Mouse (Mus musculus): ENCODE results near the gene Tnfrsf11a.

Gene Tnfrsf11a

GRCm38 (mm10) chr1:105827786-105828345 lies 47.3 kb downstream of the Tnfrsf11a start:
- no peak for DNase-seq (ENCODE audit: low read depth, low spot score)

- DNase-seq (ENCODE audit: low read depth, low spot score), result no peak
These were observed 48.7 kb downstream of the Tnfrsf11a start for GRCm38 (mm10) chr1:105829171-105829570.

GRCm38 (mm10) chr1:105832784-105833183 lies 52.3 kb downstream of the Tnfrsf11a start:
- peak; percentile 9 for DNase-seq (ENCODE audit: low read depth, low spot score)

GRCm38 (mm10) chr1:105842950-105843349 lies 62.4 kb downstream of the Tnfrsf11a start:
- DNase-seq (ENCODE audit: low read depth, low spot score), result no peak

- no peak for DNase-seq (ENCODE audit: low read depth, low spot score)
These were observed 62.9 kb downstream of the Tnfrsf11a start for GRCm38 (mm10) chr1:105843386-105843785.

GRCm38 (mm10) chr1:105843856-105844255 lies 63.3 kb downstream of the Tnfrsf11a start:
- DNase-seq (ENCODE audit: low read depth, low spot score), result no peak

- no peak for DNase-seq (ENCODE audit: low read depth, low spot score)
These were observed 64.0 kb downstream of the Tnfrsf11a start for GRCm38 (mm10) chr1:105844341-105845006.

- no peak for DNase-seq (ENCODE audit: low read depth, low spot score)
These were observed 65.9 kb downstream of the Tnfrsf11a start for GRCm38 (mm10) chr1:105846431-105846830.

GRCm38 (mm10) chr1:105848806-105849205 lies 68.3 kb downstream of the Tnfrsf11a start:
- DNase-seq (ENCODE audit: low read depth, low spot score), result no peak

- no peak for DNase-seq (ENCODE audit: low read depth, low spot score)
These were observed 70.8 kb downstream of the Tnfrsf11a start for GRCm38 (mm10) chr1:105851341-105851740.

- no peak for DNase-seq (ENCODE audit: low read depth, low spot score)
These were observed 79.2 kb downstream of the Tnfrsf11a start for GRCm38 (mm10) chr1:105859740-105860139.

GRCm38 (mm10) chr1:105876589-105876988 lies 96.1 kb downstream of the Tnfrsf11a start:
- peak; percentile 83 for DNase-seq (ENCODE audit: low read depth, low spot score)

- DNase-seq (ENCODE audit: low read depth, low spot score), result no peak
These were observed 97.3 kb downstream of the Tnfrsf11a start for GRCm38 (mm10) chr1:105877808-105878207.

GRCm38 (mm10) chr1:105878416-105878815 lies 97.9 kb downstream of the Tnfrsf11a start:
- DNase-seq (ENCODE audit: low read depth, low spot score), result no peak

GRCm38 (mm10) chr1:105880555-105881304 lies 100.2 kb downstream of the Tnfrsf11a start:
- no peak for DNase-seq (ENCODE audit: low read depth, low spot score)

GRCm38 (mm10) chr1:105881466-105881865 lies 100.9 kb downstream of the Tnfrsf11a start:
- no peak for DNase-seq (ENCODE audit: low read depth, low spot score)

GRCm38 (mm10) chr1:105883498-105883897 lies 103.0 kb downstream of the Tnfrsf11a start:
- DNase-seq (ENCODE audit: low read depth, low spot score), result no peak

GRCm38 (mm10) chr1:105885101-105885500 lies 104.6 kb downstream of the Tnfrsf11a start:
- no peak for DNase-seq (ENCODE audit: low read depth, low spot score)

- no peak for DNase-seq (ENCODE audit: low read depth, low spot score)
These were observed 105.1 kb downstream of the Tnfrsf11a start for GRCm38 (mm10) chr1:105885575-105885974.

GRCm38 (mm10) chr1:105886358-105886757 lies 105.8 kb downstream of the Tnfrsf11a start:
- DNase-seq (ENCODE audit: low read depth, low spot score), result no peak

- DNase-seq (ENCODE audit: low read depth, low spot score), result peak; percentile 35
These were observed 110.7 kb downstream of the Tnfrsf11a start for GRCm38 (mm10) chr1:105891032-105891725.

GRCm38 (mm10) chr1:105895019-105895418 lies 114.5 kb downstream of the Tnfrsf11a start:
- peak; percentile 29 for DNase-seq (ENCODE audit: low read depth, low spot score)

Measured in telencephalon, adult 2 months (tissue).